Mouse (Mus musculus) liver, adult 2 months (tissue): ENCODE measurements around the gene Msh6.

Source experiments
- CTCF ChIP-seq: fragments of 200-500 bp; IDR thresholded peaks from 2 replicates; pipeline ENCODE4 v1.5.1; 2011; ENCODE audit warnings: low read depth, low read length, control low read depth
- POLR2A ChIP-seq: fragments of 200-500 bp; IDR thresholded peaks from 2 replicates; pipeline ENCODE4 v1.6.1; 2011; ENCODE audit warnings: low read length, control low read depth; ENCODE audit not compliant: insufficient read depth; ENCODE audit errors: extremely low read depth

DNA sequence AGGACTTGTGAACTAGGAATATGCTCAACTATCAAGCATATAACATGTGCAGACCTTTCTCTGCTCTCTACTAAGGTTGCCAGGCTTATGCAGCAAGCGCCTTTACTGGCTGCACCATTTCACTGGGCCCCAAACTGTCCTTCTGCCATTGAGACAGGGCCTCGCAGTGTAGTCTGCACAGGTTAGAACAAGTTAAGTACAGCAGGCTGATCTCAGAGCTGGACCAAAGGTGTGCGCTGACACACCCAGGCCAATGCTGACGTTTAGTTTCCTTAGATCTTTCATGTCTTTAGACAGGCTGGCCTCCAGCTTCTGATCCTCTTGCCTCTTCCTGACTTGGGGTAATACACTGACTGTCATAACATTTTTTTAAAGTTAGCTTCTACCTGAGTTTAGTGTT, 22.9 kb downstream of the Msh6 start:
- TF ChIP-seq CTCF (no peak), POLR2A (no peak)
